Mouse (Mus musculus) urinary bladder, adult 18-20 months (tissue): Measurements from ENCODE around the gene Capn13.

Experiments
- DNase-seq, 2 experiments: peaks; one replicate each; pipeline ENCODE4 v3.0.0; 2022; ENCODE audit warnings: low spot score in 2 of 2, mixed read lengths in 2 of 2

Capn13 gene

GRCm38 (mm10) chr17:73400862-73401261 lies at the start of gene Capn13:
Gene Capn13, minus strand, starts transcription at chr17:73400866.
- DNase-seq: no peak

GRCm38 (mm10) chr17:73449104-73449503 lies 48.4 kb upstream of the Capn13 start:
- no peak for DNase-seq

DNA sequence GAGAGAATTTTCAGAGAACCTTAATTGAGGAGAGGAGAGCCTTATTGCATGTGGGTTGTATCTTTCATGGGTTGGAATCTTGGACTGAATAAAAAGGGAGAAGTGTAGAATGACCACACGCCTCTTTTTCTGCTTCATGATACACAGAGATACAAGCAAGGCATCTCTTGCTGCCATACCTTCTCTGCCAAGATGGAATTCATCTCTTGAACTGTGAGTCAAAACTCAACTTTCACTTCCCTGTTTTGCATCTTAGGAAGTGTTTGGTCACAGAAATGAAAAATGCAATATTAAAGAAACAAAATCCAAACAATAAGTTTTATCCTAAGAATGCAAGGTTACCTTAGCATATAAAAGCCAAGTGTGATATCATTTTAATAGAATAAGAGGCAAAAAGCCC lies 40.1 kb upstream of the Capn13 start:
- no peak for DNase-seq

DNA sequence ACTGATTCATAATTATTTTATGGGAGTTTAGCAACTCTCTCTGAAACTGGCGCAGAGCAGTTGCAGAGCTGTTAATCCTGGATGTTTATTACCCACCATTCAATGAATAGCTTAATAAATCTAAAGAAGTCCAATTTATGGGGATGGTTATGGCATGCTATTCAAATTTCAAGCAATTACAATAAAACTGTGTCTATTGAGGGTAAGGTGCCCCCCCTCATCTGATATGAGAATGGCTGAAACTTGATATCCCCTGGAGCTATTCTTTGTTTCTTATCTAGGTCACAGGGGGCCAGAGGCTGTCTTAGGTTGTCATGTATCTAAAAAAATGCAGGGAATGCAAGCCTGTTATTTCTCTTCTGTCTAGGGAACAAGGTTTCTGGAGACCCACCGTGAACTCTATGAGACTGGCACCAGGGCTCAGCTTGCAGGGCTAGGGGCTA lies 31.9 kb upstream of the Capn13 start:
- no peak for DNase-seq

DNA sequence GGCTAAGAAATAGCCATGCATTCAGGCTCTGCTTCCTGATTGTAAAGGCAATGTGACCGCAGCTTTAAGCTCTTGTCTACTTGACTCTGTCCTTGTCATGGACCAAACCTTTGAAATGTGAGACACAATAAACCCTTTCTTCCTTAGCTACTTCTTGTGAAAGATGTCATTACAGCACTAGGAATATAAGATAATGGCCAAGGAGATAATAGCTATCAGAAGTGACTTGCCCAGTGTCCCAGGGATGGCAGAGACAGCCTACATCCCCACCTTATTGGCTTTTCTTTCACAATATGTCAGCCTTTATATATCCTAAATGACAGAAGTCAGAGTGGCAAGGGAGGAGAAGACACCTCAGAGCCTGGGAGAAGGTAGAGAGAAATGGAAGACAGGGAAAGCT lies 31.4 kb upstream of the Capn13 start:
- no peak for DNase-seq

DNA sequence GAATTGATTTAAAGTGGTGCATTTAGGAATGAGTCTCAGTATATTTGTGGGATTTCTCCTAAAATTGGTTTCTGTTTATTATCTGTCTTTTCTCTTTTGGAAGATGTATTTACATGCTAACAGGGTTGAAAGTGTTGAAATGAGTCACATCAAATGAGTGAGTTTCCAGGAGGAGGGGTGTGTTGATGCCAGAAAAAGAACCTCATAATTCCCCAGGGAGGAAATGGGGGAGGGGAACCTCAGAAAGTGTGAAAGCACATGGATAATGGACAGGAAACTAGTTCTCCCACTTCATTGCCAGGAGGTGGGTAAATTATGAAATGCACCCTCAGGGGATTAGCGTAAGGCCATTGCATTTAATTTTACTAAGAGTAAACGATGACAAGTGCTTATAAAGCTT lies 16.7 kb upstream of the Capn13 start:
- no peak for DNase-seq

GRCm38 (mm10) chr17:73416181-73416795 lies 15.6 kb upstream of the Capn13 start:
- DNase-seq: no peak

GRCm38 (mm10) chr17:73411817-73412216 lies 11.2 kb upstream of the Capn13 start:
- no peak for DNase-seq

GRCm38 (mm10) chr17:73401272-73401671 lies 606 bp upstream of the Capn13 start:
- no peak for DNase-seq

DNA sequence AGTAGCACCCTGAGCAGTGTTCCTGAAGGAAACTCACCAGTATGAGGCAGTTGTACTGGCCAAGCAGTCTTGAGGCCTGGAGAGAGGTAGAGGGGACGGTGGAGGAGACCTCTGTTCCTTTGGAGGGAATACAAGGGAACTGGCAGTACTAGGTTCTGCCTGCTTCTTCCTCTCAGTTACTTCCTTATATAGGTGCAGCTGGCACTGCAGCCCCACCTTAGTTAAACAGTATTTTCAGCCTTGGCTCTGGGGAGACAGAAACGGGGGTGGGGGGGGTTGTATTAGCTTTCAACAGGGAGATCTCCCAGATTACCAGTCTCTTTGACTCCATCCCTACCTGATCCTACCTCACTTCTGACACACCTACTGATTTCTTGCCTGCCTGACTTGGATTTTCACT lies 1.5 kb downstream of the Capn13 start:
- no peak for DNase-seq

GRCm38 (mm10) chr17:73393361-73393760 lies 7.3 kb downstream of the Capn13 start:
- DNase-seq: no peak

DNA sequence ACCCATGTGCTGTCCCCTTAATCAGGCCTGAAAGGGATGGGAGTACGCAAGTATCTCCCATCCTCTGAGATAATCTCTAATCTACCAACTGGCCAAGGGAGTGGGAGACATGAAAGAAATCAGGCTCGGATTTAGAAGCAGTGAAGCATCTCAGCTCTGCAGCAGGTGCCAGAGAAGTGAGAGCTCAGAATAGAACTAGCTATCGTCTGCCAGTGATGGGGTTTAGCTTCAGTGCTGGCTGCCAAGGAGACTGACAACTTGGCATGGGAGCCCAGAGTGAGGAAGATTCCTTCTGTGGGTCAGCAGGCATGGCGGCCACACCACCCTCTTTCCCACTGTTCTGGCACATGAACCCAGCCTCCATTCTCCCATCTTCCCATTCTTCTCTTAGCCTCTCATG lies 8.9 kb downstream of the Capn13 start:
- no peak for DNase-seq

- DNase-seq: no peak
Observed at GRCm38 (mm10) chr17:73390191-73391089, 10.2 kb downstream of the Capn13 start.

DNA sequence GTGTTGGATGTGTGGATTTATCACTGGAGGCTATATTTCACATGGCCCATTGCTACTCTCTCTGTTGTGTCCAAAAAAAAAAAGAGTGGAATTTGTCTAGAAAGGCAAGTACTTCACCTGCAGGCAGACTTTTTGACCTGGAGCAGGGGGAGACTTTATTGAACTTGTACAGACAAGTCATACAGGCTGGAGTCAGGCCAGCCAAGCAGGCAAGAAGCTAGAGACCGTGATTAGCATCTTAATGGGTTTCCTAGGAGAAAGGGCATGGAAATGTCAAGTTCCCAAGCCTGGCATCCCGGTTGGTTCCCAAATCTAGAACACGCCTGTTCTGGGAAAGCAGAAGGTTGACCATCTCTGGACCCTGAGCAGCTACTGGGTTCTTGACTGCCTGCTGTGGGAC lies 11.3 kb downstream of the Capn13 start:
- DNase-seq: peak in 1 of 2 experiments; percentile 32

DNA sequence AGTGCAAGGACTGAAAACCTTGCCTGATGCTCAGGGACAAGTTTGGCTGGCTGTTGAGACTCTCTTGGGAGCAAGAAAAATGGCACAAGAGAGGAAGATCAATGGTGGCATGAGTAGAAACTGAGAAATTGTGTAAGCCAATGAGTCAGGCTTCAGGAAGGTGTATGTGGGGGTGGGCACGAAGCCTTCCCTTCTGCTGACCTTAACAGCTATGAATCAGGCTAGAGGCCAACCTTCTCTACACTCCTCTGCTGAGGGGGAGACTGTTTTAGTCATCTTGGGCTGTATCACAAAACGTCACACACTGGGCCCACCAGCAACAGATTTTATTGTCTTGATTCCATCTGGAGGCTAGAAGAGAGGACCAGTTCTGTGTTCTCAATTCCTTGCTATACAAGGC lies 14.1 kb downstream of the Capn13 start:
- no peak for DNase-seq

GRCm38 (mm10) chr17:73385940-73386339 lies 14.7 kb downstream of the Capn13 start:
- DNase-seq: no peak

- DNase-seq: no peak
Observed at GRCm38 (mm10) chr17:73382327-73383014, 18.2 kb downstream of the Capn13 start.

DNA sequence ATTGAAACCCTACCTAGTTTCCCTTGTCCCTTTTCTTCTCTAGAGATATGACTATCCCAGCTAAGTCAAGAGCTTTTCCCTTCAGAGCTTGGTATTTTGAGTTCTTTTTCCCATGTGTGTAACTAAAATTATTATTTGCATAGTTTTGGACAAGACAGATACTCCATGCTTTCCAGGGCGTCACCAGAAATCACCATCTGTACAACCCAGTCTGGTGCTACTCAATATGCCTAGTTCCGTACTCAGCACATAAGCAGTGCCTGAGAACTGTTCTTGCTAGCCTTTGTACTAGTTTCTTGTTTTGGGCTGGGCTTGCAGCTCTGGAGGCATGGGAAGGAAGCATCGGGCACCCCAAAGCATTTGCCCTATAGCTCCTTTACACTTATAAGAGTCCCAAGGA lies 19.0 kb downstream of the Capn13 start:
- DNase-seq: no peak

DNA sequence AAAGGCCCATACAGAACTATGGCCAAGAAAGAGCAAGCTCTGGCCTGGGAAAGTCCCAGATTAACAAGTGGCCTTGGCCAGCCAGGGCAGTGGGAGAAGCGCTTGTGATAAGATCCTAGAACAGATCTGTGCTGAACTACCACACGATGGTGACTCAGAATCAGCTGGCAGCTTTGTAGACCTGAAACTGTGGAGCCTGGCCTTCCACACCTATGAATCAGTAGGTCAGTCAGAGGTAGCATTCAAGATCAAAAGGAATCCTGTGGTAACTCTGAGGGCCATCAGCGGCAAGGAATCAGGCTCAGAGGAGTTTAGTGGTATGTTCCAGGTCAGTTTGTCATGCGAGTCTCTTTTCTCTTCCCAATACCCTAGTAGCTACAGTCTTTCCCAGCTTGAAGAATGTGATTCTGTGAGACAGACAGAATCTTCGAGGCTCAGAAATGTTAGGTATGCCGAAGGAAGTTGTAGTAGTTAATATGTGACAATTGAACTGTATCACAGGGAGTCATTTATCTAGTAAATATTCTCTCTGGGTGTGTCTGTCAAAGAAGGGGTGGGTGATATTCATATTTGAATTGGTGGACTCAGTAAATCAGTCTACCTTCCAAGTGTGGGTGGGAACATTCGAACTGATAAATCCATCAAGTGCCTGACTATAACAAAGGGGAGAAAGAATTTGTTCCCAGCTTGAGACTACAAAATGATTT lies 22.7 kb downstream of the Capn13 start:
- peak in 1 of 2 experiments; percentile 60 for DNase-seq

GRCm38 (mm10) chr17:73367334-73367733 lies 33.3 kb downstream of the Capn13 start:
- no peak for DNase-seq

- DNase-seq: no peak
Observed at GRCm38 (mm10) chr17:73361054-73361453, 39.6 kb downstream of the Capn13 start.
